8 mouse cellular contexts compared by ENCODE assay signal in genomic region chr14:118422351-118423001, GRCm38 (mm10).
A peak's percentile ranks its signal among the peaks of the same experiment; 100 is the strongest.
DNase-seq lines count a peak whose midpoint lies in the region; ATAC-seq and TF ChIP-seq lines count a peak whose summit lies in the region.

No protein-coding gene starts in this region.

- no peak for TF ChIP-seq EP300 in stomach, postnatal 0 days (optimal IDR thresholded peaks at IDR 0.05)

- H3K4me1 ChIP-seq in kidney, embryonic 14.5 days (ENCODE audit: control insufficient read depth, insufficient read depth, low read length): no peaks in the 10 kb centered on the region
- H3K4me1 ChIP-seq in forebrain, embryonic 10.5 days: peaks cover 37% of the 10 kb centered on the region
- peaks cover 33% of the 10 kb centered on the region for H3K4me1 ChIP-seq in midbrain, embryonic 10.5 days
- no peaks in the 10 kb centered on the region for H3K4me1 ChIP-seq in stomach, postnatal 0 days (replicated peaks; ENCODE audit: control insufficient read depth, insufficient read depth)

- no peak for TF ChIP-seq CTCF in stomach, postnatal 0 days (IDR thresholded peaks at IDR 0.05; ENCODE audit: low read depth)

- H3K36me3 ChIP-seq in kidney, embryonic 14.5 days (ENCODE audit: control insufficient read depth, insufficient read depth, low read length): no peaks in the 10 kb centered on the region
- H3K36me3 ChIP-seq in forebrain, embryonic 10.5 days (replicated peaks): peaks cover 7% of the 10 kb centered on the region
- 0 out of 2 replicates have a peak, but pooled peaks cover 10% of the 10 kb centered on the region for H3K36me3 ChIP-seq in midbrain, embryonic 10.5 days
- H3K36me3 ChIP-seq in stomach, postnatal 0 days (ENCODE audit: control insufficient read depth, insufficient read depth, low read length): no peaks in the 10 kb centered on the region

- ATAC-seq in kidney, embryonic 14.5 days (ENCODE audit: low FRiP score, low TSS enrichment): peak; percentile 46; the same call in 1 of the 2 replicates
- ATAC-seq in stomach, postnatal 0 days (ENCODE audit: low FRiP score, low TSS enrichment): no peak

- 3% methylated on average over 17 of the region's 17 CpGs for WGBS in kidney, embryonic 14.5 days
- WGBS in forebrain, embryonic 10.5 days: under 1% methylated on average over 17 of the region's 17 CpGs
- 2% methylated on average over 17 of the region's 17 CpGs for whole genome bisulfite sequencing in midbrain, embryonic 10.5 days
- 19% methylated on average over 17 of the region's 17 CpGs for WGBS in stomach, postnatal 0 days

- peaks cover 10% of the 10 kb centered on the region; the same call in 1 of the 2 replicates for H3K9me3 ChIP-seq in kidney, embryonic 14.5 days (ENCODE audit: control insufficient read depth, low read length)
- H3K9me3 ChIP-seq in forebrain, embryonic 10.5 days: peaks cover 29% of the 10 kb centered on the region
- H3K9me3 ChIP-seq in midbrain, embryonic 10.5 days (replicated peaks): peaks cover 20% of the 10 kb centered on the region
- no peaks in the 10 kb centered on the region for H3K9me3 ChIP-seq in stomach, postnatal 0 days (ENCODE audit: control insufficient read depth, low read length)

- peak overlapping the region; percentile 32 for H3K4me2 ChIP-seq in kidney, embryonic 14.5 days (replicated peaks; ENCODE audit: low read depth, low read length)
- peak overlapping the region; percentile 34 for H3K4me2 ChIP-seq in stomach, postnatal 0 days (replicated peaks; ENCODE audit: low read depth)

- no peaks in the 10 kb centered on the region for H3K27me3 ChIP-seq in kidney, embryonic 14.5 days (ENCODE audit: control insufficient read depth, insufficient read depth, low read length)
- peaks cover 92% of the 10 kb centered on the region for H3K27me3 ChIP-seq in forebrain, embryonic 10.5 days (ENCODE audit: poor library complexity, severe bottlenecking)
- H3K27me3 ChIP-seq in midbrain, embryonic 10.5 days (ENCODE audit: low read depth, poor library complexity, severe bottlenecking): peaks cover 68% of the 10 kb centered on the region
- no peaks in the 10 kb centered on the region for H3K27me3 ChIP-seq in stomach, postnatal 0 days (ENCODE audit: control insufficient read depth, insufficient read depth, low read length)

- H3K4me3 ChIP-seq in kidney, embryonic 14.5 days (ENCODE audit: low read length): peak overlapping the region; percentile 20; the same call in 1 of the 2 replicates
- peak overlapping the region; percentile 46 for H3K4me3 ChIP-seq in forebrain, embryonic 10.5 days
- peak overlapping the region; percentile 47 for H3K4me3 ChIP-seq in midbrain, embryonic 10.5 days
- 0 out of 2 replicates have a peak overlapping the region, but pooled peaks have one; percentile 10 for H3K4me3 ChIP-seq in stomach, postnatal 0 days (ENCODE audit: low read depth, low read length)

- H3K9ac ChIP-seq in kidney, embryonic 14.5 days (ENCODE audit: low read depth, low read length): peak overlapping the region; percentile 18; the same call in 1 of the 2 replicates
- no peak overlapping the region for H3K9ac ChIP-seq in stomach, postnatal 0 days (ENCODE audit: low read length)

- no peak overlapping the region for H3K27ac ChIP-seq in kidney, embryonic 14.5 days (ENCODE audit: low read depth, low read length)
- H3K27ac ChIP-seq in forebrain, embryonic 10.5 days: peak overlapping the region; percentile 81
- peak overlapping the region; percentile 83 for H3K27ac ChIP-seq in midbrain, embryonic 10.5 days (replicated peaks)
- no peak overlapping the region for H3K27ac ChIP-seq in stomach, postnatal 0 days (replicated peaks)

- no peak for DNase-seq in kidney, adult 11 months
- DNase-seq in forebrain, embryonic 10.5 days (ENCODE audit: extremely low spot score, low spot score): peak; percentile 44
- peak; percentile 10 to 12 for DNase-seq in layer of hippocampus, adult 8-10 months (ENCODE audit: low spot score in 2 of 2)
- peak; percentile 60 for DNase-seq in midbrain, embryonic 10.5 days (ENCODE audit: low spot score)
- DNase-seq in stomach, postnatal 0 days (ENCODE audit: low spot score): no peak
- no peak for DNase-seq in B cell, adult 2 months
- DNase-seq in yolk sac, embryonic 10.5 days (ENCODE audit: low spot score): no peak

Comparison
In these comparisons a context has a peak if more than half of its experiments do, and no peak if none do; other contexts are left out.
1. H3K27ac ChIP-seq: peak in forebrain, embryonic 10.5 days (single experiment) and midbrain, embryonic 10.5 days (single experiment); none in kidney, embryonic 14.5 days (single experiment) and stomach, postnatal 0 days (single experiment).
2. DNase-seq: peak in forebrain, embryonic 10.5 days (single experiment), layer of hippocampus, adult 8-10 months (2 of 2) and midbrain, embryonic 10.5 days (single experiment); none in kidney, adult 11 months (single experiment), stomach, postnatal 0 days (single experiment), B cell, adult 2 months (0 of 2) and yolk sac, embryonic 10.5 days (single experiment).
3. Peak in every context shown above with its lines, with median percentiles within 50 percentile points of each other: H3K4me3 ChIP-seq.